Mouse (Mus musculus) kidney, embryonic 14.5 days (tissue): ENCODE results near the gene Cep112. TPM values are rescaled to one million over a fixed set of nuclear protein-coding genes. Genes with fewer than 3 reads are reported as not detected.

Experiments used
- ATAC-seq: fragments of 200-750 bp; cut with Nextera tagmentation; 2 replicates; pipeline ENCODE4 v1.8.0; 2017; ENCODE audit warnings: moderate number of reproducible peaks, mild to moderate bottlenecking, moderate TSS enrichment, moderate library complexity; ENCODE audit not compliant: low FRiP score, low TSS enrichment
- H3K27ac ChIP-seq: fragments of 300-500 bp; sonication (generic); 2 replicates; pipeline ENCODE4 v1.5.1; 2014; ENCODE audit warnings: low read depth, mild to moderate bottlenecking, low read length, moderate library complexity, mixed read lengths
- H3K27me3 ChIP-seq: fragments of 300-500 bp; sonication (generic); 2 replicates; pipeline ENCODE4 v1.6.1; 2014; ENCODE audit warnings: mild to moderate bottlenecking, low read length; ENCODE audit not compliant: control insufficient read depth, insufficient read depth
- H3K36me3 ChIP-seq: fragments of 300-500 bp; sonication (generic); 2 replicates; pipeline ENCODE4 v1.6.1; 2014; ENCODE audit warnings: low read length, mixed read lengths; ENCODE audit not compliant: control insufficient read depth, insufficient read depth
- H3K4me1 ChIP-seq: fragments of 300-500 bp; sonication (generic); 2 replicates; pipeline ENCODE4 v1.6.1; 2014; ENCODE audit warnings: low read length, mixed read lengths; ENCODE audit not compliant: control insufficient read depth, insufficient read depth
- H3K4me2 ChIP-seq: fragments of 300-500 bp; sonication (generic); replicated peaks from 2 replicates; pipeline ENCODE4 v1.6.1; 2014; ENCODE audit warnings: low read depth, mild to moderate bottlenecking, low read length
- H3K4me3 ChIP-seq: fragments of 300-500 bp; sonication (generic); 2 replicates; pipeline ENCODE4 v1.5.1; 2014; ENCODE audit warnings: mild to moderate bottlenecking, low read length
- H3K9ac ChIP-seq: fragments of 300-500 bp; sonication (generic); 2 replicates; pipeline ENCODE4 v1.6.1; 2014; ENCODE audit warnings: low read depth, mild to moderate bottlenecking, low read length, moderate library complexity
- H3K9me3 ChIP-seq: fragments of 300-500 bp; sonication (generic); 2 replicates; pipeline ENCODE4 v1.6.1; 2016; ENCODE audit warnings: low read length; ENCODE audit not compliant: control insufficient read depth
- WGBS: fragments of 180-500 bp; shearing (Covaris S2); extraction: QIAGEN DNeasy Blood & Tissue Kit; methylation state at CpG from one replicate; pipeline ENCODE4 v1.1.7; 2014; 5-methylcytosine and 5-hydroxymethylcytosine counted together
- polyA plus RNA-seq: library from polyadenylated mRNA; unstranded; fragments of >200 nt; fragmentation: Nextera tagmentation; extraction: Ambion mirVana; gene quantifications from 2 replicates; pipeline ENCODE4 v1.2.1, GENCODE M21; 2014

Gene Cep112
- polyA plus RNA-seq, 1 experiment from 2014 or later, result 16.3 TPM

- Histone ChIP-seq H3K4me2 (no peak overlapping the region), H3K4me3 (no peak overlapping the region), H3K9me3 (no peaks in the 10 kb centered on the region), H3K4me1 (peaks cover 14% of the 10 kb centered on the region), H3K36me3 (no peaks in the 10 kb centered on the region), H3K27ac (no peak overlapping the region), H3K9ac (no peak overlapping the region), H3K27me3 (peaks cover 3% of the 10 kb centered on the region; the same call in 1 of the 2 replicates)
- WGBS, result 35% methylated on average over 7 of the region's 7 CpGs
- ATAC-seq, result no peak
Measured at GRCm38 (mm10) chr11:108906590-108907254, 481.7 kb downstream of the Cep112 start.

DNA sequence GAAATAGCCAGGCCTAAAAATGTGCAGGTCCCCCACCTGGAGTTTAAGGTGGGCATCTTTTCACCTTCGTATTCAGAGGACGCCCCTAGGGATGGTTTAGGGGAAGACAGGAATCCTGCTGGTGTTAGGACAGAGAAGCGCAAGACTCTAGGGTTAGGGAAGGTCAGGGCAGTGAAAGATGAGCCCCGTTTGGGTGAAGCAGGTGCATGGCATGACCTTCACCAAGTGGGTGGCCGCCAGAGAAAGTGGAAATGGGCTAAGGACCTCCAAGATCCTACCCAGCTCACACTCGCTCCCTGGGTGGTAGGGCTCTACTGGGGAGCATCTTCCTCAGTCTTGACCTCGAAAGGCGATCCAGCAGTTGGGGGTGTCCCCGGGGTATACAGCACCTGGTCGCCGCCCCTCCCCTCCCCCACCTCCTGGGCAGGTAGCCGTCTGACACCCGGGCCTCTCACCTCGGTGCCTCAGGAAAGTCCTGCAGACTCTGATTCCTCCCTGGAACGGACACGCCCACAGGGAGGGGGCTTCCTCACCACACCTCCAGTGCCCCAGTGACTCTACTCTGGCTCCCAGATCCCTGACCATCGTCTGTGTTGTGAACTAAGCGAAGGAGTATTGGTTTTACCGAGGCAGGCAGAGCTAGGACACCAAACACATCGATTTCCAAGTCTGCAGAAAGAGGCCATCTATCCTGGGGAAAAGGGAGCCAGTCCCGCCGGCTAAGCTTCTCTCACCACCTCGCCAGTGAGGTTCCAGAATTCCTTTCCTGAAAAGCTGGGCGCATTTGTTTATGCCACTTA is 484.6 kb downstream of the Cep112 start:
- Histone ChIP-seq H3K9me3 (no peaks in the 10 kb centered on the region), H3K4me3 (peak overlapping the region; percentile 14; the same call in 1 of the 2 replicates), H3K9ac (0 out of 2 replicates have a peak overlapping the region, but pooled peaks have one; percentile 34), H3K36me3 (no peaks in the 10 kb centered on the region), H3K27ac (no peak overlapping the region), H3K4me2 (peak overlapping the region; percentile 50), H3K27me3 (peaks cover 3% of the 10 kb centered on the region; the same call in 1 of the 2 replicates), H3K4me1 (peaks cover 14% of the 10 kb centered on the region)
- WGBS, result 6% methylated on average over 21 of the region's 24 CpGs
- peak; percentile 21 for ATAC-seq

Other genes with a start within 250 kb of the Cep112 start
- not detected in 2 replicates for gene Apoh, start 81.8 kb upstream of the Cep112 start, polyA plus RNA-seq
- 6.7 and 10.9 TPM in 2 replicates for gene Prkca, start 81.3 kb upstream of the Cep112 start, polyA plus RNA-seq